Mouse (Mus musculus) activated CD4-positive, CD25-positive, alpha-beta regulatory T cell (primary cell): ENCODE data around the gene Ifitm3. TPM values are rescaled to one million over a fixed set of nuclear protein-coding genes. Genes with fewer than 3 reads are reported as not detected.

Experiments
- polyA plus RNA-seq, 2 experiments: library from polyadenylated mRNA; unstranded; fragments of 100-300 nt; shearing (Covaris generic); gene quantifications; one replicate each; pipeline ENCODE4 v1.2.1; 2017

The Ifitm3 gene
- polyA plus RNA-seq = 10 to 100 TPM; 14.6 to 31.5 TPM

GRCm38 (mm10) chr7:141010593-141010992 lies at the start of gene Ifitm3:
Gene Ifitm3, minus strand, starts transcription at chr7:141010770.

DNA sequence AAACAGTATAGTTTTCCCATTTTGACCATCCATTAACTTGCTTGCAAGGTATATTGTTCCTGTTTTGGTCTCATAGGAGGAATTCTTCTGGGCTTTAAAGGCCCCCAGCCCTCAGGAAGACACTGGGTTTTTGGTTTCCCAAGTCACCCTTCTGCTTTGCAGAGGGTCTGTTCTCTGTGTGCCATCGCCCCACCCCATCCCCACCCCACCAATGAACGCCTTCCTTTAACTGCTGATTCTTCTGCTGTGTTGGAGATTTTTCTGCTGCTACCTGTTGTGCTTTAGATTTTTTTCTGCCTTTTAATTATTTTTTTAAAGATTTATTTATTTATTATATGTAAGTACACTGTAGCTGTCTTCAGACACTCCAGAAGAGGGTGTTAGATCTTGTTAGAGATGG lies 18.3 kb upstream of the Ifitm3 start, which contains the start of gene Gm17387:
Gm17387 (plus strand) TSS at position 301 of the 400 bp plus-strand sequence.

GRCm38 (mm10) chr7:141017824-141018223 lies 7.3 kb upstream of the Ifitm3 start, which contains the start of gene Ifitm6:
Gene Ifitm6, minus strand, starts transcription at chr7:141017924.

DNA sequence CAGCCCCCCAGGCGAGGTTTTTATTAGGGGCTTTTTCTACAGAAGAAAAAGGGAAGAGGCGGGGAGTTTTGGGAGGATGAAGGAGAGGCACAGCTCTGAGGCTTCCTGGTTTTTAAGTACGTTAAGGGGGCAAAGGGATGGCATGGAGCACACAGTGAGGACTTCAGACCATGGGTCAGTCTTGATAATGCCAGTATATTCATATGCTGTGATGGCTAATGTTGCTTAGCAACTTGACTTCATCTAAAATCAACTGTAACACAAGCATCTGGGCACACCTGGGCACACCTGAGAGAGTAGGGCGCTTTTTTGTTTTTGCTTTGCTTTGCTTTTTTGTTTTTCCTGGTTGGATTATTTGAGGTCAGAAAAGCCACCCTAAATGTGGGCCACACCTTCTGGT lies 43.6 kb downstream of the Ifitm3 start, which contains the start of gene Ifitm1:
Ifitm1 (plus strand) TSS at position 301 of the 400 bp plus-strand sequence.

Other genes starting within 250 kb of the Ifitm3 start
- under 1 TPM in 1 of 2 experiments, not detected in 1; 0.26 TPM for gene Cyp2e1, start 247.0 kb downstream of the Ifitm3 start, polyA plus RNA-seq
- gene Syce1, start 222.9 kb downstream of the Ifitm3 start, polyA plus RNA-seq = 1 to 10 TPM in 1 of 2 experiments, under 1 TPM in 1; 0.32 to 1.6 TPM
- under 1 TPM; 0.11 to 0.17 TPM for gene Zfp941, start 188.6 kb downstream of the Ifitm3 start, polyA plus RNA-seq
- gene Urah, start 175.8 kb downstream of the Ifitm3 start, polyA plus RNA-seq = not detected
- not detected for gene Scgb1c1, start 165.2 kb downstream of the Ifitm3 start, polyA plus RNA-seq
- gene Odf3, start 163.0 kb downstream of the Ifitm3 start, polyA plus RNA-seq = not detected
- under 1 TPM in 1 of 2 experiments, not detected in 1; 0.43 TPM for gene Gm45785, start 154.4 kb downstream of the Ifitm3 start, polyA plus RNA-seq
- gene Ric8a, start 153.8 kb downstream of the Ifitm3 start, polyA plus RNA-seq = 100 to 1,000 TPM; 101 to 128 TPM
- 10 to 100 TPM; 46.6 to 46.7 TPM for gene Bet1l, start 153.2 kb downstream of the Ifitm3 start, polyA plus RNA-seq
- gene Psmd13, start 128.8 kb downstream of the Ifitm3 start, polyA plus RNA-seq = 100 to 1,000 TPM; 232 to 235 TPM
- 10 to 100 TPM in 1 of 2 experiments, 1 to 10 TPM in 1; 4.9 to 10.0 TPM for gene Sirt3, start 128.5 kb downstream of the Ifitm3 start, polyA plus RNA-seq
- not detected for gene Cox8b, start 110.3 kb downstream of the Ifitm3 start, polyA plus RNA-seq
- under 1 TPM in 1 of 2 experiments, not detected in 1; 0.24 TPM for gene Nlrp6, start 89.9 kb downstream of the Ifitm3 start, polyA plus RNA-seq
- gene Pgghg, start 69.4 kb downstream of the Ifitm3 start, polyA plus RNA-seq = 10 to 100 TPM; 20.0 to 39.9 TPM
- gene Ifitm5, start 60.5 kb downstream of the Ifitm3 start, polyA plus RNA-seq = under 1 TPM in 1 of 2 experiments, not detected in 1; 0.57 TPM
- not detected for gene Gm45717, start 54.8 kb downstream of the Ifitm3 start, polyA plus RNA-seq
- 100 to 1,000 TPM in 1 of 2 experiments, 10 to 100 TPM in 1; 67.1 to 119 TPM for gene Ifitm2, start 54.8 kb downstream of the Ifitm3 start, polyA plus RNA-seq
- gene Ifitm1, start 43.5 kb downstream of the Ifitm3 start, polyA plus RNA-seq = 10 to 100 TPM in 1 of 2 experiments, 1 to 10 TPM in 1; 2.5 to 20.2 TPM
- 1 to 10 TPM in 1 of 2 experiments, under 1 TPM in 1; 0.75 to 1.2 TPM for gene Ifitm6, start 7.2 kb upstream of the Ifitm3 start, polyA plus RNA-seq
- not detected for gene Gm17387, start 18.4 kb upstream of the Ifitm3 start, polyA plus RNA-seq
- gene B4galnt4, start 50.3 kb upstream of the Ifitm3 start, polyA plus RNA-seq = 10 to 100 TPM in 1 of 2 experiments, 1 to 10 TPM in 1; 9.9 to 21.4 TPM
- gene Pkp3, start 67.4 kb upstream of the Ifitm3 start, polyA plus RNA-seq = 100 to 1,000 TPM; 238 to 385 TPM
- gene Sigirr, start 89.8 kb upstream of the Ifitm3 start, polyA plus RNA-seq = 100 to 1,000 TPM; 176 to 187 TPM
- gene Ano9, start 107.0 kb upstream of the Ifitm3 start, polyA plus RNA-seq = not detected
- 10 to 100 TPM; 17.3 to 22.2 TPM for gene Ptdss2, start 111.6 kb upstream of the Ifitm3 start, polyA plus RNA-seq
- 100 to 1,000 TPM; 107 to 150 TPM for gene Rnh1, start 162.1 kb upstream of the Ifitm3 start, polyA plus RNA-seq
- 10 to 100 TPM; 56.0 to 61.9 TPM for gene Hras, start 183.2 kb upstream of the Ifitm3 start, polyA plus RNA-seq
- 1 to 10 TPM; 2.2 to 5.0 TPM for gene Lrrc56, start 183.4 kb upstream of the Ifitm3 start, polyA plus RNA-seq
- 1 to 10 TPM; 8.3 to 9.9 TPM for gene Lmntd2, start 203.3 kb upstream of the Ifitm3 start, polyA plus RNA-seq
- 10 to 100 TPM; 18.6 to 23.4 TPM for gene Rassf7, start 205.1 kb upstream of the Ifitm3 start, polyA plus RNA-seq
- 10 to 100 TPM; 55.5 to 85.8 TPM for gene Phrf1, start 218.0 kb upstream of the Ifitm3 start, polyA plus RNA-seq